Mouse (Mus musculus) B cell, adult 2 months (primary cell): Measurements from ENCODE around the gene Tapbpl.

Experiments
- DNase-seq, 2 experiments: peaks; one replicate each; pipeline ENCODE4 v3.0.0; 2022

Tapbpl gene

DNA sequence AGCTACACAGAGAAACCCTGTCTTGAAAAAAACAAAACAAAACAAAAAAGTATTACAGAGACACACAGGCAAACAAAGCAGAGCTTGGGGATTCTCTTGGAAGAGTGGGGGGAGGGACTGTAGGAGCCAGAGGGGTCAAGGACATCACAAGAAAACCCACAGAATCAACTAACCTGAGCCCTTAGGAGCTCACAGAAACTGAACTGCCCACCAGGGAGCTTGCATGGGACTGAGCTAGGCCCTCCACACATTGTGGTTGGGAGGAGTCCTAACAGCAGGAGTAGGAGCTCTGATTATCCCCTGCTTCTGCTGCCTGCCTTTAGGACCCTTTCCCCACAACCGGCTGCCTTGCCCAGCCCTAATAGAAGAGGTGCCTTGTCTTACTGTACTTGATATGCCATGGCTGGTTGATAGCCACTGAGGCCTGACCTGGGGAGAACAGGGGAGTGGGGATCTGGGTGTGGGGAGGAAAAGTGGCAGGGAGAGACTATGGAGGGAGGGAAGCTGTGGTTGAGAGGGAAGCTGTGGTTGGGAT lies 36.1 kb downstream of the Tapbpl start:
- no peak for DNase-seq

DNA sequence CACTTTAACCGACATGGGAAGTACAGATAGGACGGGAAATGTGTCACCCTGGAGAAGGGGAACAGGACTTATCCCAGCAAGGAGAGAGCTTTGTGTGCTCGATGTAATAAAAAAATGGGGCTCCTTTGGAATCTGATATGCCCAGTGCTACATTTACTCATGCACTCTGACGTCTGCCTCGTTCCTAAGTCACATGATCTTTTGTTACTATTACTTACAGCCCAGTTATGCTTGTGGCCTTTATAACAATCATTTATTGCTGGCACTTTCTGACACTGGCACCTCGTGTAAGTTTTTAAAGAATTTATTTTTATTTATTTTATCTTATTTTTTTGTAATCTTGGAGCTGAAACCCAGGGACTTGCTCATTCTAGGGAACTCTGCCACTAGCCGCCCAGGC lies 38.3 kb downstream of the Tapbpl start:
- DNase-seq = no peak

DNA sequence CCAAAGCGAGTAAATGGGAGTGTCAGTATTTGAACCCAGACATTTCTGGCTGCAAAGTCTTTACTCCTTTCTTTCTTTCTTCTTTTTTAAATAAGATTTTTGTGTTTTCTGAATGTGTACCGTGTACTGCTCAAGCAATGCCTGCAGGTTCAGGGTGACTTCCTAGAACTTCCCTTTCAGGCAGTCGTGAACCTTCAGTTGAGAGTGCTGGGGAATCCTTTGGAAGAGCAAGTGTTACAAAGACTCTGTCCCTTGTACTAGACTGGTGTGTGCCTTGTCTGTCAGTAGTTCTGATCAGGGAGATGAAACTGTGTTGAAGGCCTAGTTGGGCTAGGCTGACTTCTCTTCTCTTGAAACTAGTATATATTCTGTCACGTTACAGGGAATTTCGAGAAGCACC lies 38.8 kb downstream of the Tapbpl start:
- DNase-seq = no peak

DNA sequence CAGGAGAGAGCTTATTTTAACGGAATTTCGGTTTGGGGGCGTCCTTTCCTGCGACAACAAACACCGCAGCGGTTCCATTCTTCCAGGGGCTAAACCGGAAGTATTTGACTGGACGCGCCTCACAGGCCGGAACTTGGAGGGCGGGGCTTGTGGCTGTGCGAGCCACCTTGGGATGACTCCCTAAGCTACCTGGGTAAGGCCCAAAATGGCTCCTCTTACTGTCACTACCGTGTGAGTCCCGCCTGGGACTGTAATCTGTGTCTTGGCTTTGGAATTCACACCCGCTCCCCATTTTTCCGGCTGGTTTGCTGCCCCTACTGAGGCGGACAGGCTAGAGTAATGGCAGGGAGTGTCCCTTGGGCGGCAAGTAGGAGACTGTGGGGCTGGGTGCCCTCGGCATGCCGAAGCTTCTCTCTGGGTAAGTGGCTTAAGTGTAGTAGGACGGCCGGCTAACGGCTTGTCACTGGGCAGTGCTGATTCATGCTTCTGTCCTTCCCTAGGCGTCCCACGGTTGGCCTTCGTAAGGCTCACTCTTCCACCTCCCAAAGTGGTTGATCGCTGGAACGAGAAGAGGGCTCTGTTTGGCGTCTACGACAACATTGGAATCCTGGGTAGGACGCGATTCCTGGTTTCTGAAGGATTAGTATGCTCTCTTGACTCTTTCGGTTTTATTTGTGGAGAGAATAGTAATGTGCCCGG lies 39.5 kb downstream of the Tapbpl start:
- peak; percentile 91 to 92 for DNase-seq

DNA sequence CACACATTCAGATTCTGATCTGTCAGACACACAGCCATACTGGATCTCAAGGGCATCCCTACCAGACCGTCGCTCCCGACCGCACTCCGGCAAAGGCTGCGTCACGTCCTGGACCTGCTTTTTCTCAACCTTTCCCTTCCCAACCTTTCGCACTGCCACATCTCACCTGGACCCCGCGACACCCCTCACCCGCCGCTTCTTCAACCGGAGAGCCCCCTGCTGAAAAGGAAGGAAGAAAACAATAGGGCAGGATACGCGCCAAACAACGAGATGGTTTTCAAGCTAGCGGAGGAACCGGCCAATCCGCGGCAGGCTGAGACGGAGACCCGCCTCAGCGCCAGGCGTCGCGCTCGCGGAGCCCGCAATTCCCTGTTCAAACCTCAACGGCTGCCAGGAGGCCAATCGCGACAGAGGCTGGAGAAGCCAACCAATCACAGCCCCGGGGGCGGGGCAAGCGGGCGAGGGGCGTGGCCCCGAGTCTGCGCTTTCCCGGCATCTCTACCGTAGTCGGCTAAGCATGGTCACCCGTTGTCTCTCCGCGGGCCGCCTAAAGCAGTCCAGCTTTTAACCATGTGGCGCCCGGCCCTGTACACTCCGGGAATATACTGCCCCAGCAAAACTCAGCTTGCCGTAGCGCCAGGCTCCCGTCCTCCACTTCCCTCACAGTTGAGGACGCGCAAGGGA lies 40.2 kb downstream of the Tapbpl start, which contains the start of the genes Ncapd2 and Mrpl51:
Gene Ncapd2 (minus strand): TSS at position 370 of the 684 bp plus-strand sequence.
Gene Mrpl51 (plus strand): TSS at position 470 of the 684 bp plus-strand sequence.
- DNase-seq = peak; percentile 98

DNA sequence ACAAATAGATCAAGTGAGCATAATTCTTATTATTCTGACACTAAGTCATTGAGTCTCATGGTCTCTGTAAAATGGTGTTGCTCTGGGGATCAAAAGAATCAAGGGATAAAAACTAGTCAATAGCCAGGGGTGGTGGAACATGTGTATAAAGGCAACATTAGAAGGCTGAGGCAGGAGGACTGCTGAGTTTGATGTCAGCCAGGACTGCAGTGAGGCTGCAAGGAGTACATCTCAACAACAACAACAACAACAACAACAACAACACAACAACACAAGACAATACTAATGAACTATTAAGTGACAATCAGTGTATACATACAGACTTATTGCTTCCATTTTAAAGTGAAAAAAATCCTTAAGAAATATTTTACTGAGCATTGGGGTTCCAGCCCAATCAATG lies 40.8 kb downstream of the Tapbpl start:
- no peak for DNase-seq

DNA sequence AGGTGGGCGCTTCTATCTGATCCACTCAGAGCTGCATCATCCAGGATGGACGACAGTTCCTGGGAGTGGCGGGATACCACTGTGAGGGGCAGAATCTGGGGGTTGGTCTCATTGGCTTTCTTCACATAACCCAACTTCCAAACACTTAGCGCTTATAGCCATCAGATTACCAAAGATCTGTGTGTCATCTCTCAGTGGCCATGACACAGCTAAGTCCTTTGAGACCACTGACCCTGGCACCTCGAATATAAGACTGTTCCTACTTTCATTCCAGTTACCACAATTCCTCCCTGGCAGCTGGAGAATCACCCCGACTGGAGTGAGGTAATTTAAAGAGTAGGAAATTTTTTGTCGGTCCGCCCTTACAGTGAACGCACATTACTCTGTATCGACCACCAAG lies 45.5 kb downstream of the Tapbpl start:
- no peak for DNase-seq

DNA sequence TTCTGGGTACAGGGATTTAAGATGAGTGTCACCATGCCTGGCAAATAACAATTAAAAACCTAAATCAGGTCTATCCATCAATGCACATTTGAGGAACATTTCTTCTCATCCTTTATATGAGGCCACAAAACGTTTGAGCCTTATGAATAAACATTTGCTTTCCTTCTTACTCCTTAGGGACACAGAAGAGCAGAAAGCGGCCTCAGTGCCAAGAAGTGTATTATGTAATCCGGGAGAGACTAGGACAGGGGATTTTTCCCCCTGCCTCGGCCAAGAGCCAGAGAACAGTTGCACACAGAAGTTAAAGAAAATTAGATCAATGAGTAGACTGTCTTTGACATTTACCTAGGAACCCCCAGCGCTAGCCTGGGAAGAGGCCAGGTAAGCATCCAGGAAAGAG lies 49.5 kb downstream of the Tapbpl start:
- DNase-seq = no peak

DNA sequence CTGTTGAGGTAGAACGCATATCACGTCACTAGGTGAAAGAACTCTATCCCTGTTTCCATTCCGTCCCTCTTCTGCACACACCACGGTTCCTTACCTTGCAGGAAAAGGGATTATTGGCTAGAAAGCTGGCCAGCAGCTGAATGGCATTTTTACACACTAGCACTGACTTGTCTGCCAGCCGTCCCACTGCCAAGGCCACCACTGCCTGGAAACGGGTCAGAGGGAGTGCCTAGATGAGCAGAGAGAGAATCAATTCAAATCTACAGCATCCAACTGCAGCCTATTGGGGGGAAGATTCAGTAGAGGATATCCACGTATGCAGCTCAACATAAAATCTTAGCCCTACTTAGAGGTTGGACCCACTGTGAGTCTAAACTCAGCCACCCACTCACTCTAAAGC lies 52.1 kb downstream of the Tapbpl start:
- no peak for DNase-seq

DNA sequence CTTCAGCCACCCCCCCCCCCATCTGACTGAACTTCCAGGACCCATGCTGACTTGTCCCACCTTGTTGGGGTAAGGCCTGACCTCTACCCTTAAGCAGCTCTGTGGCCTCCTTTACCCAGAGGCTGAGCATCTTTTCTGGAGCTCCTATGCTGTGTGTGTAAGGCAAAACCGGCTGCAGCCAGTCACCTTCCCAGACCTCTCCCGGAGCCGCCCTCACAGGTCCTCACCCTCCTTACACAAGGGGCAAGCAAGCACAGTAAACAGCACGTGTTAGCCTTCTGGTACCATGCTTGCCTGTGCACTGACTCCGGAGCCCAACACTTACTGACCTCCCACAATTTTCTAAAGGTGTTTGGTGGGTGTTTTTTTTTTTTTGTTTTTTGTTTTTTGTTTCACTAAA lies 56.2 kb downstream of the Tapbpl start:
- no peak for DNase-seq
